Mouse (Mus musculus): Measurements from ENCODE around the gene Utp20. TPM values are rescaled to one million over a fixed set of nuclear protein-coding genes. Genes with fewer than 3 reads are reported as not detected.
"Not testable (repeated sequence)": the region's sequence is repeated elsewhere in the genome, so short reads cannot be mapped to it uniquely, and the experiment has no call there.

The Utp20 gene
- polyA plus RNA-seq, 1 experiment from 2014 or later: 12.1 TPM

DNA sequence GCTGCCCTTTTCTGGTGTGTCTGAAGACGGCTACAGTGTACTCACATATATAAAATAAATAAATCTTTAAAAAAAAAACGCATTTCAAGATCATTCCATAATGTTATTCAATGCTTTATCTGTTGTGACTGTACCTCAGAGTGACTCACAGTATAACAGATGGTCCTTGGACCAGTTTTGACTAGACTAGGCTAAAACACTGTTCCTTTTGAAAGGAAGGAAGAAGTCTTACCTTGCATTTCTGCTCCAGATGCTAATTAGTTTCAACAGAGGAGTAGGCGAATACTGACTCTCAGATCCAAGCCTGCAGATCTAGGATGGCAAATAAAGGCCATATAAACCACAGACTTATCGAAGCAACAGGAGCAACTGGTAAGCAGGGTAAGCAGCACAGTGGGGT, 45.9 kb downstream of the Utp20 start:
- Histone ChIP-seq H3K36me3 (ENCODE audit: poor library complexity, severe bottlenecking) (peaks cover 53% of the 10 kb centered on the region), H3K4me2 (no peak overlapping the region), H3K9ac (no peak overlapping the region), H3K4me1 (no peaks in the 10 kb centered on the region), H3K27me3 (no peaks in the 10 kb centered on the region), H3K27ac (no peak overlapping the region), H3K4me3 (no peak overlapping the region), H3K9me3 (replicated peaks) (no peaks in the 10 kb centered on the region)
- ATAC-seq: no peak
- WGBS: 89% methylated on average over 4 of the region's 4 CpGs

DNA sequence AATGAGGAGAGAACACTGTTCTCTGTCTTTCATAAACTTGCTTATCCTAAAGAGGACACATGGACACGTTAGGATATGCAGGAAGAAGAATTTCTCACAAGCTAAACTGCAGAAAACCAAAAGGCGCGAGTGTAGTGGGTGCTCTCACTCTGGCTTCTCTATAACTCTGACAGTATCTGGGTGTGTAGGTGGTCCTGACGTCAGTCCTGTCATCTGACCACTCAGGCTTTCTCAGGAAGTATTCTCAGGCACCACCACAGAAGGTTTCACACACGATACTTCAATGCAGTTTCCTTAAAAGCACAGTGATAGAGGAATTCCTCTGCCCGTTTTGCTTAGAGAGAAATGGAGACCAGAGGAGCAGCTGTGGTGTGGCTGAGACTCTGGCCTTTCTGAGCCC, 50.4 kb downstream of the Utp20 start:
- no peaks in the 10 kb centered on the region for H3K9me3 ChIP-seq (replicated peaks)
- no peak overlapping the region for H3K4me2 ChIP-seq
- H3K36me3 ChIP-seq (ENCODE audit: poor library complexity, severe bottlenecking): peaks cover 59% of the 10 kb centered on the region
- WGBS: 87% methylated on average over 6 of the region's 6 CpGs
- no peaks in the 10 kb centered on the region for H3K4me1 ChIP-seq
- no peak overlapping the region for H3K27ac ChIP-seq
- no peaks in the 10 kb centered on the region for H3K27me3 ChIP-seq
- H3K9ac ChIP-seq: no peak overlapping the region
- H3K4me3 ChIP-seq: no peak overlapping the region
- ATAC-seq: no peak

DNA sequence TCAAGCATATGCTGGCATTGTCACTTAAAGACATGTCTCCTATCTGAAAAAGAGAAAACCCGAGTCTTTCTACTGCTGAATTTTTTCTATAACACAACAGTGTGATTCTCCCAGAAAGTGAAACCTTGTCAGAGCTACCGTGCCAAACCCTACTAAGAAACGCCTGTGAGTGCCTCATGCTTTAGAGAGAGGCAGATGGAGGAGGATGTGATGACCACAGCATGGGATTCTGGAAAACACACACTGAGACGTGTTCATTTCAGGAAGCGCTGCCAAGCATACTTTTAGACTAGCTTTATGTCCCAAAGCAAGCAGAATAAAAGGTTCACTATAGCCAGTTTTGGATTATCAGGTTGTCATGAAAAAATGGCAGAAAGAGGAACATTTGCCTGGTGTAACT, 53.6 kb downstream of the Utp20 start:
- peaks cover 80% of the 10 kb centered on the region for H3K36me3 ChIP-seq (ENCODE audit: poor library complexity, severe bottlenecking)
- not testable (repeated sequence) for H3K9ac ChIP-seq; ATAC-seq; H3K9me3 ChIP-seq (replicated peaks); H3K27ac ChIP-seq; H3K4me3 ChIP-seq; H3K27me3 ChIP-seq; H3K4me2 ChIP-seq; H3K4me1 ChIP-seq
- 89% methylated on average over 5 of the region's 5 CpGs for WGBS

DNA sequence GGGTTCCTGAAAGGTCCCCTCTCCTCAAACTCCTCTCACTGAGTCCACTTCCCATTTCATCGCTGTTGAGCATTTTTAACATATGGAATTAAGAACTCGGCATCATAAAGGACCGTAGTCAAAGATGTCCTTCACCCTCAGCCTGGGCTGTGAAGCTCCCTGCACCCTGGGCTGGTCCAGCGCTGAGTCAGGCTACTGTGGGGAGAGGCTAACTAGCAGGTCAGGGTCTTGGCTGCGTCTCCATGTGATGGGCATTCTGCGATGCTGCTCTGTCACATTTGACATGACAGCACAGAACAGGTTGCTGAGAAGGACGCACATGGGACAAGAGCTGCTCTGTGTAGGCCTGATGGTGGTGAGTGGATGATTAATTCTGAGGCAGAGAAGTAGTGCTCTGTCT, 56.9 kb downstream of the Utp20 start:
- H3K9ac ChIP-seq: no peak overlapping the region
- no peaks in the 10 kb centered on the region for H3K4me1 ChIP-seq
- WGBS: 94% methylated on average over 7 of the region's 7 CpGs
- ATAC-seq: no peak
- no peak overlapping the region for H3K4me2 ChIP-seq
- H3K9me3 ChIP-seq (replicated peaks): no peaks in the 10 kb centered on the region
- H3K27me3 ChIP-seq: no peaks in the 10 kb centered on the region
- H3K36me3 ChIP-seq (ENCODE audit: poor library complexity, severe bottlenecking): peaks cover 83% of the 10 kb centered on the region
- H3K27ac ChIP-seq: no peak overlapping the region
- H3K4me3 ChIP-seq: no peak overlapping the region

DNA sequence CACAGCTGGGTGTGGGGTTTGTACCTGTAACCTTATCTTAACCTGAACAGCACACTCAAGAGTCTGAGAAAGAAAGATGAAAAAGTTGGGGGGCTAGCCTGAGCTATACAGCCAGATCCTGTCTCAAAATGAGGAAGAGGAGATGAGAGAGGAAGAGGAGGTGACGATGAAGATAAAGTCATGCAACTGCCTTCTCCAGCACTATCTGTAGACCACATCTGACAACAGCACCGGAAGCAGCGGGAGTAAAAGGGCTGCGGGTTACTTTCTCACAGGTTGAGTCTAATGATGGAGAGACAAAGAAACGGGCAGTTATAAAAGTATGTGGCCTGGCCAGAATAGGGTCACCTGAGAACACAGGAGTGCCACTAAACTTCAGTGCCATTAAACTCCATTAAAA, 57.6 kb downstream of the Utp20 start:
- no peak for ATAC-seq
- Histone ChIP-seq H3K9me3 (replicated peaks) (no peaks in the 10 kb centered on the region), H3K4me1 (no peaks in the 10 kb centered on the region), H3K4me3 (no peak overlapping the region), H3K9ac (no peak overlapping the region), H3K4me2 (no peak overlapping the region), H3K27me3 (no peaks in the 10 kb centered on the region), H3K27ac (no peak overlapping the region), H3K36me3 (ENCODE audit: poor library complexity, severe bottlenecking) (peaks cover 90% of the 10 kb centered on the region)
- 93% methylated on average over 5 of the region's 5 CpGs for WGBS

DNA sequence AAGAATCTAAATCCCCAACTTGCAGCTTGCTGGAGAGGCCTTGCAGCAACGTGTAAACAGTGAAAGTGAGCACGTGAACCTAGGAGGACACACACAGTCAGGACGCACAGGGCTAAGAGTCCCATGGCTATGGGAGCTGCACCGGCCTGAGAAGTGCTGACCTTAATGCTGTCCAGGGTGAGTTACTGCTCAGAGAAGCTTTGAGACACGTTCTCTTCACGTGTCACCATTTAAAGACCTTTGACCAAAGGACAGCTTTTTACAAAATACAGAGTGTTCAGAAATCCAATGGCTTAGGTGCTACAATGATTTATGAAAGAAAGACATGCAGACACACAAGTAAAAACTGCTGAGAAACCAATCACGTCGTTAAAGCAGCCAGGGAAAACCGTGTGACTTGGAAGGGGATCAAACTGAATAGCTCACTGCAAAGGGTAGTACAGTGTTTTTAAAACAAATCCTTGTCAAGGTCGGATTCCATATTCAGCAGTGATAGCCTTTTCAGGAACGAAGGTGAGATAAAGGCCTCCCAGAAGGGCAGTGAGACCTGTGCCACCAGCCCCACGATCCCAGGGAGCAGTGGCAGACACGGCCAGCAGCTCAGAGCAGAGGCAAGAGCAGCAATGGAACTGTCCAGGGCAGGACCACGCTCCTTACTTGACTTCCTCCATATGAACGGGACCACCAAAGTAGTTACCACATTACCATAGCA, 61.0 kb downstream of the Utp20 start:
- H3K36me3 ChIP-seq (ENCODE audit: poor library complexity, severe bottlenecking): peaks cover 87% of the 10 kb centered on the region
- H3K4me1 ChIP-seq: no peaks in the 10 kb centered on the region
- H3K27me3 ChIP-seq: no peaks in the 10 kb centered on the region
- WGBS: 88% methylated on average over 15 of the region's 15 CpGs
- no peaks in the 10 kb centered on the region for H3K9me3 ChIP-seq (replicated peaks)
- H3K4me3 ChIP-seq: no peak overlapping the region
- no peak overlapping the region for H3K4me2 ChIP-seq
- no peak for ATAC-seq
- H3K9ac ChIP-seq: no peak overlapping the region
- H3K27ac ChIP-seq: no peak overlapping the region

DNA sequence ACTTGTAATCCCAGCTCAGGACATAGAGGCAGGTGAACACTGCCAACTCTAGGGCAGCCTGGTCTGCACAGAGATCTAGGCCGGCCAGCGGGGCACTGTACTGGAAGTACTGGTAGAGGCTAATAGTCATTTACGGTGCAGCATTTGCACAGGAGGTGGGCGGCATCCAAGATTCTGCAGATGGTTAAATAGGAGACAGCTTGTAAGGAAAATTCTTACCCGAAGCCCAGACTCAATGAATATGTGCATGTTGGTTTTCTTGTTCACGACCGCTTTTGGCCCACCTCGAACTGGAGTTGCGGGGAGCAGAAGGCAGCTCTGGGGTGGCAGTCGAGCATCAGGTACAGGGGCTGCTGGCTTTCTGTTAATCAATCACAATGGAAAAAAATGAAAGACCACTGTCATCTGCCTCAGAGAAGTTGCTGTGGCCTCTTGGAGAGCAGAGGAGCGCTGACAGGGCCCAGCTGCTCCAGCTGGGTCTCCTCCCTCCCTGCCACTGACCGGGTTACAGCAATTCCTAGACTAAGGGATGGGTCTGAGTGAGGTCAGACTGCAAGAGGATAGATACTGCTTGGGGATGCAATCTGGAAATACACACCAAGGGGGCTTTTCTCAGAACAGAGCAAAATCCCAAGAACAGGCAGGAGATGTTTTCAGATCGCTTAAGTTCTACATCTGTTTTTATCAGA, 64.9 kb downstream of the Utp20 start:
- Histone ChIP-seq H3K36me3 (ENCODE audit: poor library complexity, severe bottlenecking) (peaks cover 86% of the 10 kb centered on the region), H3K27ac (no peak overlapping the region), H3K9me3 (replicated peaks) (no peaks in the 10 kb centered on the region), H3K4me3 (no peak overlapping the region), H3K4me2 (no peak overlapping the region), H3K9ac (no peak overlapping the region), H3K4me1 (no peaks in the 10 kb centered on the region), H3K27me3 (no peaks in the 10 kb centered on the region)
- 92% methylated on average over 13 of the region's 13 CpGs for WGBS
- no peak for ATAC-seq

DNA sequence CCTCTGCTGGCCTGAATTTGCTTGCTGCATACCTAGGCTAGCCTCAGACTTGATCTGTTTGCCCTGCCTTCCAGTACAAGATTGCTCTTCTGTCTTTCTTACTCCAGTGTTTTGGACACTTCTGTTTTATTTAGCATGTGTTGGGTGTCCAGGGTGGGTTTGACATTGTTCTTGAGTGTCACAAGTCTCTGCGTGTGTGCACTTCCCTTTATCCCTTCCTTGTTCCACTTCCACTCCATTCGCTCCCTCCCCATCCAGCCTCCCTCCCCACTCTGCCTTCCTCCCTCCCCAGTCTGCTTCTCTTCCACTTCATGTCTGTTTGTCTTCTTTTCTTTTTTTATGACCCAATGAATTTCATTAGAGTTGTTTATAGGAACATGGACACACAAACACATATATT, 85.2 kb downstream of the Utp20 start:
- no peak overlapping the region for H3K4me3 ChIP-seq
- no peak overlapping the region for H3K9ac ChIP-seq

DNA sequence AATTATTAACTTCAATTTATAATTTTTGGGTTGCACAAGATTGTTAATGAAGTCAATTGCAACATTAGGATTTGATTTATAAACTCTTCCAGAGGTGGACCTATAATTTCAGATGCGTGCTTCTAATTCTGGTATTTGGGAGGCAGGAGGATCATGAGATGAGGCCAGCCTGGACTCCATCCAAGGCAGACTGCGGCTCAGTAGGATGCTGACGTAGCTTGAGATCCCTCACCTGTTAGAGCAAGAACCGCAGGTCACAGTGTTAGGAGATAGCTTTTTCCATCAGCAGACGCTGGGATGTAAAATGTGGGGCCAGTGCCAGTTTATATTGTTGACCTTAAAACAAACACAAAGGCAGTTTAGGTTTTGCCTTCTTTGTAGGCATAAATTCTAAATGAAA, 85.8 kb downstream of the Utp20 start:
- no peaks in the 10 kb centered on the region for H3K27me3 ChIP-seq
- H3K9ac ChIP-seq: no peak overlapping the region
- no peak overlapping the region for H3K4me3 ChIP-seq
- no peak overlapping the region for H3K4me2 ChIP-seq
- peaks cover 64% of the 10 kb centered on the region for H3K36me3 ChIP-seq (ENCODE audit: poor library complexity, severe bottlenecking)
- no peak for ATAC-seq
- no peaks in the 10 kb centered on the region for H3K9me3 ChIP-seq (replicated peaks)
- H3K4me1 ChIP-seq: no peaks in the 10 kb centered on the region
- 92% methylated on average over 5 of the region's 5 CpGs for WGBS
- H3K27ac ChIP-seq: no peak overlapping the region

More for the DNA sequence above, 85.2 kb downstream of the Utp20 start:
- Histone ChIP-seq H3K9me3 (replicated peaks) (no peaks in the 10 kb centered on the region), H3K27me3 (no peaks in the 10 kb centered on the region), H3K36me3 (ENCODE audit: poor library complexity, severe bottlenecking) (peaks cover 59% of the 10 kb centered on the region), H3K4me2 (no peak overlapping the region), H3K4me1 (no peaks in the 10 kb centered on the region), H3K27ac (no peak overlapping the region)
- ATAC-seq: no peak
- WGBS: 90% methylated on average over 2 of the region's 2 CpGs

DNA sequence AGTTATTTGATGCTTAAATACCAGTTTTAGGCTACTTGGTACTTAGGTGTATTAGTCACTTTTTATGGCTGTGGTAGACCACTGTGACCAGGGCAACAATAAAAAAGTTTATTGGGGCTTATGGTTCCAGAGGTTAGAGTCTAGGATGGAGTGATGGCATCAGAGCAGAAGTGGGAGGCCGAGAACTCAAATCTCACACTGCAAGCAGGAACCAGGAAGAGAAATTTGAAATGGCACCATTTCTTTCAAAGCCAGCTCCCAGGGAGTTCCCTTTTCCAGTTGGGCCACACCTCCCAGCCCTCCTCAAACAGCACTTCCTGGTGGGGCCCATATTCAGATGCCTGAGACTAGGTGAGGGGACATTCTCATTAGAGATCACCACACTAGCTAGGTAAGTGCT, 86.8 kb downstream of the Utp20 start:
- Histone ChIP-seq H3K27ac (no peak overlapping the region), H3K4me1 (no peaks in the 10 kb centered on the region), H3K27me3 (no peaks in the 10 kb centered on the region), H3K9ac (no peak overlapping the region), H3K9me3 (replicated peaks) (no peaks in the 10 kb centered on the region), H3K36me3 (ENCODE audit: poor library complexity, severe bottlenecking) (peaks cover 57% of the 10 kb centered on the region), H3K4me2 (no peak overlapping the region), H3K4me3 (no peak overlapping the region)
- 94% methylated on average over 1 of the region's 1 CpGs for WGBS
- no peak for ATAC-seq

DNA sequence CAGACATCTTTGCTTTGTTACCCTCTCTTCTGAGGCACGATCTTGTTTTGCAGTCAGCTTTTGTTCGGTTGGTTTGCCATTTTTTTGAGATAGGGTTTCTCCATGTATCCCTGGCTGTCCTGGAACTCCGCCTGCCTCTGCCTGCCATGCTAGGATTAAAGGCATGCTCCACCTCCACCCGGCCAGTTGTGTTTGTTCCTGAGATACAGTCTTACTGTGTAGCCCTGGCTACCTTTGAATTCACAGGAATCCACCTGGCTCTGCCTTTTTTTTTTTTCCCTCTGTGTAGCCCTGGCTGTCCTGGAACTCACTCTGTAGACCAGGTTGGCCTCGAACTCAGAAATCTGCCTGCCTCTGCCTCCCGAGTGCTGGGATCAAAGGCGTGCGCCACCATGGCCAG, 87.5 kb downstream of the Utp20 start:
- H3K36me3 ChIP-seq (ENCODE audit: poor library complexity, severe bottlenecking): peaks cover 50% of the 10 kb centered on the region

DNA sequence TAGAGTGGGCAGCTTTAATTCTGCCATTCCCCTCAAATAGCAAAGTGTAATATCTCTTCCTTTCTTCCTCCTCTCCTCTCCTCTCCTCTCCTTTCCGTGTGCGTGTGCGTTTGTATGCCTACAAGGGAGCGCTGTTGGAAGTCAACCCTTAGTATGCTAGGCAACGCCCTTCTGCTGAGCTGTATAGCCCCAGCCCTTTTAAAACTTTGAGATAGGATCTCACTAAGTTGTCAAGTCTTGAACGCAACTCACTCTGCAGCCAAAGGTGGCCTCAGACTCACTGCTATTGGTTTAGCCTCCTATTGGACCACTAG, 94.3 kb downstream of the Utp20 start:
- H3K4me3 ChIP-seq: peak overlapping the region; percentile 98
- peaks cover 17% of the 10 kb centered on the region for H3K4me1 ChIP-seq
- H3K4me2 ChIP-seq: peak overlapping the region; percentile 95
- peaks cover 10% of the 10 kb centered on the region for H3K36me3 ChIP-seq (ENCODE audit: poor library complexity, severe bottlenecking)
- H3K27me3 ChIP-seq: no peaks in the 10 kb centered on the region
- H3K9ac ChIP-seq: peak overlapping the region; percentile 95
- WGBS: 17% methylated on average over 6 of the region's 6 CpGs
- no peaks in the 10 kb centered on the region for H3K9me3 ChIP-seq (replicated peaks)
- H3K27ac ChIP-seq: no peak overlapping the region
- no peak for ATAC-seq

More for the DNA sequence above, 87.5 kb downstream of the Utp20 start:
- H3K27ac ChIP-seq; H3K9ac ChIP-seq; H3K27me3 ChIP-seq; H3K4me3 ChIP-seq; H3K9me3 ChIP-seq (replicated peaks); H3K4me2 ChIP-seq; ATAC-seq; H3K4me1 ChIP-seq: not testable (repeated sequence)
- 97% methylated on average over 8 of the region's 8 CpGs for WGBS

All from forebrain, embryonic 13.5 days (tissue).